Mouse (Mus musculus): ENCODE results near the gene Atad2b. TPM values are rescaled to one million over a fixed set of nuclear protein-coding genes. Genes with fewer than 3 reads are reported as not detected.

The Atad2b gene
- total and polyA plus RNA-seq, 3 experiments, result 28.5 to 123 (median 54.5) TPM

DNA sequence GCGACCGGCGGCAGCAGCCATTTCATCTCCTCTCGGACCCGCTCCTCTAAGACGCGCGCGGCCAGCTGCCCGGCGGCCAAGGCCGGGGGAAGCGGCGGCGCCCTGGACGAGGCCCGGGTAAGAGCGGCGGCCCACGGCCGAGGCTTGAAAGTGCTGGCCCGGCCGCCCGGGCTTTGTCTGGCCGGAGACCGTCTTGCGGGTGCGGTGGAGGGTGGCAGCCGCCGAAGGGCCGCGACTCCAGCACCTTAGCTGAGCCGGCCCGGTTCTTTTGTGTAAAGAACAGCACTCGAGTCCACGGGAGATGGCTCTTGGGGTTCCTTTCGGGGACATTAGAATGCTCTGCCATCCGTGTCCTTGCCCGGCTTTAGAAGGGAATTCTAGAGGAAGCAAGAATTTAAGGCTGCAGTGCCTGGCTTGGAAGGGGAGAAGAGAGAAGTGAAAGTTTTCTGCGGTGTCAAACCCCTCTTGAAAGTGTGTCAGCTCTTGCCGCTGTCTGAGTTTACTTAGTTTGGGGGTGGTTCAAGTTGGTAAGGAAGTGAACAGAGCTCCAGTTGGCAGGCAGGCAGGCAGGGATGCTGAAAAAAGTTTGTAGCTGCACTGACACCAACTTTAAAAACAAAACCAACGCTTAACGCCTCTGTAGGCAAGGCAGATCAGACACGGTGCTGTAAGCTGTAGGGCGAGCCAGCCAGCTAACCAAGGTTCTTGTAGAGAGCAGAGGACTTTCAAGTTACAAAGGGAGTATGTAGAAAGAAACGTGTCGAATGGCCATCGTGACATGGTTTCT lies 845 bp downstream of the Atad2b start:
- no peak for TF ChIP-seq TAL1 (conservative IDR thresholded peaks at IDR 0.05; ENCODE audit: low read depth, low read length)
- H3K27me3 ChIP-seq (ENCODE audit: insufficient read depth, low read length), result no peaks in the 10 kb centered on the region
- peaks cover 25% of the 10 kb centered on the region for H3K4me1 ChIP-seq (ENCODE audit: insufficient read depth, low read depth, low read length)
- ATAC-seq (ENCODE audit: extremely low read depth, insufficient number of reproducible peaks, low FRiP score, poor library complexity, severe bottlenecking) (peak; percentile 47; the same call in 1 of the 2 replicates), DNase-seq (ENCODE audit: low spot score) (peak; percentile 16)
- peak overlapping the region; percentile 93 for H3K4me3 ChIP-seq (ENCODE audit: low read depth, low read length)
- H3K9me3 ChIP-seq (replicated peaks), result no peaks in the 10 kb centered on the region
- peaks cover 5% of the 10 kb centered on the region for H3K36me3 ChIP-seq (replicated peaks)

DNA sequence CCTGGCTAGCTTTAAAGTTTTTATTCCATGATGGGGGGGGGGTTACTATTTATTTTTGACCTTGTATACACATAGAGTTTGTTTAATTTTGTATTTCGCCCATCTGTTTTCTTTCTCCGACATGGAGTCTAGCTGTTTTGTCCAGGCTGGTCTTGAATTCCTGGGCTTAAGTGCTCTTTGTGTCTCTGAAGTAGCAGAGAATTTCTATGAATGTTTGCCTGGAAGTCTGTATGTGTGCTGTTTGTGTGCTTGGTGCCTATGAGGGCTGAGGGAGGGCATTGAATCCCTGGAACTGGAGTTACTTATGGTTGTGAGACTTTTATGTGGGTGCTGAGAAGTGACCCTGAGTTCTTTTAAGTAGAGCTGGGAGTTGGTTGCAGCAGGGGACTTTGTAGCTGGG lies 11.0 kb downstream of the Atad2b start:
- TF ChIP-seq TAL1 (conservative IDR thresholded peaks at IDR 0.05; ENCODE audit: low read depth, low read length) (no peak), GATA2 (IDR thresholded peaks at IDR 0.05; ENCODE audit: borderline replicate concordance, low read depth, low read length) (no peak), POLR2AphosphoS5 (IDR thresholded peaks at IDR 0.05; ENCODE audit: insufficient replicate concordance, low read depth, low read length) (no peak), CTCF (IDR thresholded peaks at IDR 0.05; ENCODE audit: low read depth, low read length) (no peak), GATA1 (IDR thresholded peaks at IDR 0.05; ENCODE audit: borderline replicate concordance, low read length) (no peak)
- DNase-seq (ENCODE audit: low spot score) (no peak), ATAC-seq (ENCODE audit: extremely low read depth, insufficient number of reproducible peaks, low FRiP score, poor library complexity, severe bottlenecking) (no peak)
- Histone ChIP-seq H3K4me1 (ENCODE audit: insufficient read depth, low read depth, low read length) (peaks cover 22% of the 10 kb centered on the region), H3K27me3 (ENCODE audit: insufficient read depth, low read length) (no peaks in the 10 kb centered on the region), H3K9me3 (replicated peaks) (no peaks in the 10 kb centered on the region), H3K4me3 (ENCODE audit: low read depth, low read length) (no peak overlapping the region), H3K36me3 (replicated peaks) (peaks cover 20% of the 10 kb centered on the region)

DNA sequence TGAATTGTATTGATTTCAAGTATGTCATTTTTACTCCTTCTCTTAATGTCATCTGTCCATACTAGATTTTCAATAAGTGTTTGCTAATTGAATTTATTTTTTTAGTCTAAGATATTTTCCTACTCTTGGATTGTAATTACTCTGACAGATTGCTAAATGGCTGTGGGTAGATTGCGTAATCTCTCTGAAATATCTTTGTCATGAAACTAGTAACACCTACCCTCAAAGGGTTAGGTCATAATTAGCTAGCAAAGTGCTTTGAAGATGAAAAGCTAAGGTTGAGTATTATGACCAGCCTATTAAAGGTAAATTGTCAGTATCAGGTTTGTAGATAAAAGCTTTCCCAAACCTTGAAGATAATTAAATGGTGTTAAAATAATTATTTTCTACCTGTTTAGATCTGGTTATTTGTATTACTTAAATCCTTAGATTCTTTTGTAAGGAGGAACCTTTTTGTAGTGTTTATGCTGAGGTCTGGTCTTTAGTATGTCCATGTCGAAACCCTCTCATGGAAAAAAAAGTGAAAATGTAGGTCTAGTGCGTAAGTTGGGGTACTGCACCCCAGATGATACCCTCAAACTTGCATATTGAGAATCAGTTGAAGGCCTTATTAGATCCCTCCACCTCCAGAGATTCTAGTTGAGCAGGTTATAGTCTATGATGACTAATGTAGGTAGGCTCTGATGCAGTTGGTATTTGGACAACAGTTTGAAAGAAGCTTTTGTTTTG lies 13.8 kb downstream of the Atad2b start:
- DNase-seq (ENCODE audit: low spot score) (no peak), ATAC-seq (ENCODE audit: extremely low read depth, insufficient number of reproducible peaks, low FRiP score, poor library complexity, severe bottlenecking) (no peak)
- Histone ChIP-seq H3K4me3 (ENCODE audit: low read depth, low read length) (no peak overlapping the region), H3K9me3 (replicated peaks) (no peaks in the 10 kb centered on the region), H3K4me1 (ENCODE audit: insufficient read depth, low read depth, low read length) (peaks cover 10% of the 10 kb centered on the region; the same call in 1 of the 2 replicates), H3K36me3 (replicated peaks) (peaks cover 17% of the 10 kb centered on the region), H3K27me3 (ENCODE audit: insufficient read depth, low read length) (no peaks in the 10 kb centered on the region)
- TF ChIP-seq GATA2 (IDR thresholded peaks at IDR 0.05; ENCODE audit: borderline replicate concordance, low read depth, low read length) (no peak), TAL1 (conservative IDR thresholded peaks at IDR 0.05; ENCODE audit: low read depth, low read length) (no peak), GATA1 (IDR thresholded peaks at IDR 0.05; ENCODE audit: borderline replicate concordance, low read length) (no peak), CTCF (IDR thresholded peaks at IDR 0.05; ENCODE audit: low read depth, low read length) (no peak), POLR2AphosphoS5 (IDR thresholded peaks at IDR 0.05; ENCODE audit: insufficient replicate concordance, low read depth, low read length) (no peak)

DNA sequence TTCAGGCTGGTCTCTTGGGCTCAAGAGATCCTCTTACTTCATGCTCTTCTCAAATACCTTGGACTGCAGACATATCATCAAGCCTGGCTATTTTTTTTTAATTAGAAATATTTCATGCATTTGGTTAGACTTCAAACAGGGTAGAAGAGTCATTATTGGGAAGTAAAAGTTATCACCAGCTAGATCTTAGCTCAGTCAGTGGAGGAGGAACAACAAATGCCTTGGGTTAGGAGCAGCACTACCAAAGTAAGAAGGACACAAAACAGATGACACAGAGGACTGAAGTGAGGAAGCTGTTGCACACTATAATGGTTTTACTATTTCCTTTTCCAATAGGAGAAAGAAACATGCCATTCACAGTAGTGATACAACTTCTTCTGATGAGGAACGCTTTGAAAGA lies 35.1 kb downstream of the Atad2b start:
- ATAC-seq (ENCODE audit: extremely low read depth, insufficient number of reproducible peaks, low FRiP score, poor library complexity, severe bottlenecking), result no peak
- 0 out of 2 replicates have a peak, but pooled peaks cover 4% of the 10 kb centered on the region for H3K4me1 ChIP-seq (ENCODE audit: insufficient read depth, low read depth, low read length)
- no peaks in the 10 kb centered on the region for H3K27me3 ChIP-seq (ENCODE audit: insufficient read depth, low read length)
- H3K36me3 ChIP-seq (replicated peaks), result peaks cover 78% of the 10 kb centered on the region
- no peak overlapping the region for H3K4me3 ChIP-seq (ENCODE audit: low read depth, low read length)
- H3K9me3 ChIP-seq (replicated peaks), result no peaks in the 10 kb centered on the region
- TF ChIP-seq TAL1 (conservative IDR thresholded peaks at IDR 0.05; ENCODE audit: low read depth, low read length), result no peak
- TF ChIP-seq POLR2AphosphoS5 (IDR thresholded peaks at IDR 0.05; ENCODE audit: insufficient replicate concordance, low read depth, low read length), result no peak
- TF ChIP-seq GATA2 (IDR thresholded peaks at IDR 0.05; ENCODE audit: borderline replicate concordance, low read depth, low read length), result no peak
- TF ChIP-seq GATA1 (IDR thresholded peaks at IDR 0.05; ENCODE audit: borderline replicate concordance, low read length), result no peak
- no peak for TF ChIP-seq CTCF (IDR thresholded peaks at IDR 0.05; ENCODE audit: low read depth, low read length)
- DNase-seq (ENCODE audit: low spot score), result no peak

DNA sequence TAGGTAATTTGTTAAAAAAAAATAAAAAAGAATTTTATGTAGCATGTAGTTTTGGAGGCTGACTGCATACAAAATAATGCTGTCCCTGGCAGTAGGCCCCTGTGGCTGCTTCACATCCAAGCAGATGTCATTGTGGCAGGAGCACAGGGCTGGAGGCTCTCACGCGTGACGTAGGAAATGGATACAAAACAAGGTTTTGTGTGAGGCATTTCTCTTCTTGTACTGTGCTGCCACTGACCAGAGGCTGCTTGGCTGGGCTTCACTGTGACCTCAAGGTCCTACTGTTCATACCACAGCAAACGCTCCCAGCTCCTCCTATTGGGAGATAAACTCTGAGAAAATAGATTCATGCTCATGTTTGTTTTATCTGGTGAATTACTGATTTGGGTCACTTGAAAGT lies 36.0 kb downstream of the Atad2b start:
- no peak for DNase-seq (ENCODE audit: low spot score)
- no peak for TF ChIP-seq GATA1 (IDR thresholded peaks at IDR 0.05; ENCODE audit: borderline replicate concordance, low read length)
- TF ChIP-seq POLR2AphosphoS5 (IDR thresholded peaks at IDR 0.05; ENCODE audit: insufficient replicate concordance, low read depth, low read length), result no peak
- no peak for TF ChIP-seq GATA2 (IDR thresholded peaks at IDR 0.05; ENCODE audit: borderline replicate concordance, low read depth, low read length)
- no peak for TF ChIP-seq TAL1 (conservative IDR thresholded peaks at IDR 0.05; ENCODE audit: low read depth, low read length)
- no peak for TF ChIP-seq CTCF (IDR thresholded peaks at IDR 0.05; ENCODE audit: low read depth, low read length)
- Histone ChIP-seq H3K36me3 (replicated peaks) (peaks cover 76% of the 10 kb centered on the region), H3K9me3 (replicated peaks) (no peaks in the 10 kb centered on the region), H3K4me1 (ENCODE audit: insufficient read depth, low read depth, low read length) (0 out of 2 replicates have a peak, but pooled peaks cover 4% of the 10 kb centered on the region), H3K4me3 (ENCODE audit: low read depth, low read length) (no peak overlapping the region), H3K27me3 (ENCODE audit: insufficient read depth, low read length) (no peaks in the 10 kb centered on the region)
- ATAC-seq (ENCODE audit: extremely low read depth, insufficient number of reproducible peaks, low FRiP score, poor library complexity, severe bottlenecking), result no peak

DNA sequence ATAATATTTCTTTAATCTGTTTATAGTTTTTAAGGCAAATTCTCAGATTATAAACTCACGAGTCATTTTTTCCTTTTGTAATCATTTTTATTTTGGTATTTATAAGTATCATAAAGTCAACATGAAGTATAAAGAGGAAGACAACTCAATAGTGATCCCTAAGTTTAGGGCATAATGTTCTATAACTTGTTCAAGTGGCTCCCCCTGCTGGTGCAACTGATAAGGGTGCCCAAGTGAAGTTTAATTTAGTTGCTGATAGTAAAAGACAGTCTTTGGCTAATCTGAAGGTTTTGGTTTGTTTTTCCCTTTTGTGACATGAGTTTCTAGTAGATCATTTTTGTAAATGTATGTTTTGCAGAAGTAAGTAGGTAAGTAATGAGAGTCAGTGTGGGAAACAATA lies 55.8 kb downstream of the Atad2b start:
- no peak overlapping the region for H3K4me3 ChIP-seq (ENCODE audit: low read depth, low read length)
- H3K9me3 ChIP-seq (replicated peaks), result no peaks in the 10 kb centered on the region
- TF ChIP-seq TAL1 (conservative IDR thresholded peaks at IDR 0.05; ENCODE audit: low read depth, low read length) (no peak), CTCF (IDR thresholded peaks at IDR 0.05; ENCODE audit: low read depth, low read length) (peak; percentile 50), POLR2AphosphoS5 (IDR thresholded peaks at IDR 0.05; ENCODE audit: insufficient replicate concordance, low read depth, low read length) (no peak)
- DNase-seq (ENCODE audit: low spot score) (no peak), ATAC-seq (ENCODE audit: extremely low read depth, insufficient number of reproducible peaks, low FRiP score, poor library complexity, severe bottlenecking) (peak; percentile 40)
- H3K36me3 ChIP-seq (replicated peaks), result peaks cover 59% of the 10 kb centered on the region
- peaks cover 12% of the 10 kb centered on the region; the same call in 1 of the 2 replicates for H3K4me1 ChIP-seq (ENCODE audit: insufficient read depth, low read depth, low read length)
- no peaks in the 10 kb centered on the region for H3K27me3 ChIP-seq (ENCODE audit: insufficient read depth, low read length)

All from G1E (cell line).